Mouse (Mus musculus) liver, adult 10 weeks (tissue): ENCODE data around the gene Cry1. TPM values are rescaled to one million over a fixed set of nuclear protein-coding genes. Genes with fewer than 3 reads are reported as not detected.

Experiments
- polyA plus RNA-seq: library from polyadenylated mRNA; stranded (reverse); fragments of 350-450 nt; fragmentation: Illumina TruSeq; extraction: RNeasy Lipid Tissue Mini Kit (QIAGEN cat#74804); gene quantifications from one replicate; pipeline ENCODE4 v1.2.3, GENCODE M21; 2014; ENCODE audit warnings: low read depth, low replicate concordance

Gene Cry1
- 10.8 TPM for polyA plus RNA-seq

GRCm38 (mm10) chr10:85184964-85185608, at the start of gene Cry1:
TSS of gene Cry1 (minus strand) at chr10:85185064.

GRCm38 (mm10) chr10:85127395-85128287, 57.2 kb downstream of the Cry1 start, which contains the start of gene Mterf2:
TSS of gene Mterf2 (minus strand) at chr10:85128027.

GRCm38 (mm10) chr10:85102247-85103084, 82.4 kb downstream of the Cry1 start, which contains the start of the genes Fhl4 and Tmem263:
TSS of gene Fhl4 (minus strand) at chr10:85102495.
TSS of gene Tmem263 (plus strand) at chr10:85102627.

Other genes starting within 250 kb of the Cry1 start
- gene Fhl4, start 82.6 kb downstream of the Cry1 start, polyA plus RNA-seq: 0.48 TPM
- gene Tmem263, start 82.4 kb downstream of the Cry1 start, polyA plus RNA-seq: 12.1 TPM
- gene Mterf2, start 57.0 kb downstream of the Cry1 start, polyA plus RNA-seq: 13.3 TPM
- 1.4 TPM for gene Btbd11, start 201.8 kb upstream of the Cry1 start, polyA plus RNA-seq